Mouse (Mus musculus): ENCODE measurements around the gene Ndufb3. TPM values are rescaled to one million over a fixed set of nuclear protein-coding genes. Genes with fewer than 3 reads are reported as not detected.

Gene Ndufb3
- 2.1 and 4.1 TPM in 2 replicates for polyA plus RNA-seq (2012)

GRCm38 (mm10) chr1:58586171-58586997, at the start of gene Ndufb3, which contains the start of gene Fam126b:
TSS of gene Ndufb3 (plus strand) at chr1:58586384.
TSS of gene Fam126b (minus strand) at chr1:58586323.
- TF ChIP-seq GATA1 (IDR thresholded peaks at IDR 0.05; ENCODE audit: low read length): no peak

- no peak for TF ChIP-seq GATA1 (IDR thresholded peaks at IDR 0.05; ENCODE audit: low read length)
These were observed 44.8 kb upstream of the Ndufb3 start for GRCm38 (mm10) chr1:58541386-58541785.

GRCm38 (mm10) chr1:58562455-58562854, 23.7 kb upstream of the Ndufb3 start:
- TF ChIP-seq GATA1 (IDR thresholded peaks at IDR 0.05; ENCODE audit: low read length): no peak

GRCm38 (mm10) chr1:58564981-58565380, 21.2 kb upstream of the Ndufb3 start:
- TF ChIP-seq GATA1 (IDR thresholded peaks at IDR 0.05; ENCODE audit: low read length): no peak

- TF ChIP-seq GATA1 (IDR thresholded peaks at IDR 0.05; ENCODE audit: low read length): no peak
These were observed 19.6 kb upstream of the Ndufb3 start for GRCm38 (mm10) chr1:58566621-58567020.

GRCm38 (mm10) chr1:58568456-58569130, 17.6 kb upstream of the Ndufb3 start:
- no peak for TF ChIP-seq GATA1 (IDR thresholded peaks at IDR 0.05; ENCODE audit: low read length)

GRCm38 (mm10) chr1:58570437-58570836, 15.7 kb upstream of the Ndufb3 start:
- no peak for TF ChIP-seq GATA1 (IDR thresholded peaks at IDR 0.05; ENCODE audit: low read length)

- no peak for TF ChIP-seq GATA1 (IDR thresholded peaks at IDR 0.05; ENCODE audit: low read length)
These were observed 7.0 kb upstream of the Ndufb3 start for GRCm38 (mm10) chr1:58579179-58579578.

DNA sequence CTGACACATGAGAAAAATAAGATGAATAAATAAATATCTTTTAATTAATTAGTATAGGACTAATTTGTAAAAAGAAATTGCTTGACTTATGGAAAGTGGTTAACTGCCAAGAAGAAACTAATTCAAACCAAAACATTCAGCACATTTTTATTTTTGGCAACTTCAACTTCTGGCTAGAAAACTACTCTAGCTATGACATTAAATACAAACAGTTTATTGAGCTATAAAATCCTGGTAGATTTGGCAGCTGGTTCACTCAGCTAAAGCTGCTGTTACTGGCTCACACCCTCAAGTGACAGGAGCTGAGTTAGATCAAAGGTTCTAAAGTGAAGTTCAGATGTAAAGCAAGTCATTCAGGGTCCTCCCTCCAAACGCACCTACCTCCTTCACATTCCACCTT, 3.6 kb upstream of the Ndufb3 start:
- no peak for TF ChIP-seq GATA1 (IDR thresholded peaks at IDR 0.05; ENCODE audit: low read length)

- TF ChIP-seq GATA1 (IDR thresholded peaks at IDR 0.05; ENCODE audit: low read length): no peak
These were observed 1.9 kb upstream of the Ndufb3 start for GRCm38 (mm10) chr1:58584271-58584670.

GRCm38 (mm10) chr1:58585373-58586170, 612 bp upstream of the Ndufb3 start:
- no peak for TF ChIP-seq GATA1 (IDR thresholded peaks at IDR 0.05; ENCODE audit: low read length)

- TF ChIP-seq GATA1 (IDR thresholded peaks at IDR 0.05; ENCODE audit: low read length): no peak
These were observed 1.3 kb downstream of the Ndufb3 start for GRCm38 (mm10) chr1:58587491-58587890.

DNA sequence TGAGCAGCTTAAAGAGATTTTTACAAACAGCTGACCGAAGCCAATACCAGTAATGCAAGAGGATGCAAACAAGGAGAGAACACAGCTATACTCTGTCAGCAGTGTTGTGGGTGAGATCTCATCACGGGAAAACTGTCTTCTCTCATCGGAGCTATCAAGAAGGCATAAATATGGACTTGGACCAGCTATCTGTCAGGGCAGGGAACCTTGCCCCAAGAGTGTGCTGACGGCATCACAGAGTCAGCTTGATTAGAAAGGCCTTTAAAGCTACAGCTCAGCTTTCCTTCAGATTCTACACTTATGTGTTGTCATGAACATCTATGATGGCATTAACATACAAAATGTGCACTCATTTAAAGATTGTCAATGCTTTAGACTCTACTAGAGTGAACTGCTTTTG, 16.5 kb downstream of the Ndufb3 start:
- TF ChIP-seq GATA1 (IDR thresholded peaks at IDR 0.05; ENCODE audit: low read length): no peak

- TF ChIP-seq GATA1 (IDR thresholded peaks at IDR 0.05; ENCODE audit: low read length): no peak
These were observed 17.6 kb downstream of the Ndufb3 start for GRCm38 (mm10) chr1:58603738-58604137.

- no peak for TF ChIP-seq GATA1 (IDR thresholded peaks at IDR 0.05; ENCODE audit: low read length)
These were observed 24.0 kb downstream of the Ndufb3 start for GRCm38 (mm10) chr1:58610166-58610565.

DNA sequence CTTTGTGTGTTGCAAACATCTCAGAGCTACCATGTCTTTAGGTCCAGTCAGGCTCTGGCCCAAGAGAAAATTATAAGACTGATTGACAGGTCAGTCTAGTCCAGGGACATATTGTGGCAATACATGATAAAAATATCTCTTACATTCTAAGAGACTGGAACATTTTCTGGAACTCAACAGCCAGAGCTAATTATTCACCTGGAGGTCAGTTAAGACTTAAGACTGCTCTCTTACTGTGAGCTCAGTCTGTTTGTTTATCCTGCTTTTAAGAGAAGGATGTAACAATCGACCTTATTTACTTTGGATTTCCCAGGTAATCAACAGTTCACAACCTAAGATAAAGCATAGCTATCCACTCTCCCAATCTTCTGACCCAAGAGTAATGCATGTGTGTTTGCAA, 24.4 kb downstream of the Ndufb3 start:
- no peak for TF ChIP-seq GATA1 (IDR thresholded peaks at IDR 0.05; ENCODE audit: low read length)
